47 mouse cellular contexts compared by ENCODE assay signal in genomic region chr6:43280481-43280880, GRCm38 (mm10). TPM values are rescaled to one million over a fixed set of nuclear protein-coding genes. Genes with fewer than 3 reads are reported as not detected.
"Had no signal": no experiment of that assay in that cellular context is flagged by ENCODE, and none has a peak within 500 bp of the region (broad histone marks: within the 10 kb centered on the region; RNA-seq: fewer than 3 reads in every experiment).

No protein-coding gene starts in this region.

- H3K9me3 ChIP-seq: limb, embryonic 10.5 days; limb, embryonic 12.5 days; limb, embryonic 13.5 days; limb, embryonic 15.5 days; liver, embryonic 12.5 days; liver, embryonic 13.5 days; liver, embryonic 15.5 days; lung, embryonic 15.5 days; megakaryocyte, embryonic 14.5 days; midbrain, embryonic 10.5 days; midbrain, embryonic 12.5 days; midbrain, embryonic 13.5 days; midbrain, embryonic 15.5 days; neural tube, embryonic 12.5 days had no signal

- H3K4me1 ChIP-seq: limb, embryonic 10.5 days; limb, embryonic 12.5 days; limb, embryonic 13.5 days; limb, embryonic 15.5 days; liver, embryonic 12.5 days; liver, embryonic 13.5 days; liver, embryonic 15.5 days; lung, embryonic 15.5 days; megakaryocyte, embryonic 14.5 days; midbrain, embryonic 10.5 days; midbrain, embryonic 12.5 days; midbrain, embryonic 13.5 days; midbrain, embryonic 15.5 days; neural tube, embryonic 12.5 days had no signal

- H3K27ac ChIP-seq: limb, embryonic 10.5 days; limb, embryonic 12.5 days; limb, embryonic 13.5 days; limb, embryonic 15.5 days; liver, embryonic 12.5 days; liver, embryonic 13.5 days; liver, embryonic 14.5 days; liver, embryonic 15.5 days; lung, embryonic 15.5 days; macrophage; midbrain, embryonic 10.5 days; midbrain, embryonic 12.5 days; midbrain, embryonic 13.5 days; midbrain, embryonic 15.5 days; neural tube, embryonic 12.5 days had no signal

- H3K27me3 ChIP-seq: limb, embryonic 12.5 days; limb, embryonic 13.5 days; limb, embryonic 15.5 days; liver, embryonic 12.5 days; liver, embryonic 13.5 days; liver, embryonic 15.5 days; lung, embryonic 15.5 days; midbrain, embryonic 12.5 days; midbrain, embryonic 13.5 days; midbrain, embryonic 15.5 days; neural tube, embryonic 12.5 days had no signal

- H3K36me3 ChIP-seq: liver, embryonic 13.5 days; midbrain, embryonic 10.5 days; midbrain, embryonic 12.5 days; midbrain, embryonic 13.5 days; midbrain, embryonic 15.5 days; neural tube, embryonic 12.5 days had no signal

- H3K4me3 ChIP-seq: limb, embryonic 10.5 days; limb, embryonic 12.5 days; limb, embryonic 13.5 days; limb, embryonic 15.5 days; liver, embryonic 12.5 days; liver, embryonic 13.5 days; liver, embryonic 15.5 days; lung, embryonic 15.5 days; megakaryocyte, embryonic 14.5 days; midbrain, embryonic 10.5 days; midbrain, embryonic 12.5 days; midbrain, embryonic 13.5 days; midbrain, embryonic 15.5 days; myocyte; neural tube, embryonic 12.5 days had no signal

- DNase-seq: left cerebral cortex, postnatal 4 days; liver; liver, embryonic 13.5 days; liver, postnatal 0 days; lung, adult 18-20 months; lung, adult 2 months; lung, embryonic 14.5 days; lung, postnatal 10 days; lung, postnatal 14 days; lung, postnatal 36 days; lung, postnatal 4 days; midbrain, embryonic 14.5 days had no signal

RNA-seq across cellular contexts. Expression of gene Nobox, which starts 28.9 kb away (rescaled TPM):
- total RNA-seq: left cerebral cortex, postnatal 10 days; left cerebral cortex, postnatal 25 days; left cerebral cortex, postnatal 4 days; liver, adult 2 months; megakaryocyte progenitor cell, adult 5-6 weeks; megakaryocyte, adult 5-6 weeks; megakaryocyte-erythroid progenitor cell, adult 5-6 weeks; midbrain, postnatal 0 days; monocyte, adult 5-6 weeks had no signal
- polyA plus RNA-seq: limb, embryonic 10.5 days; limb, embryonic 11.5 days; limb, embryonic 12.5 days; limb, embryonic 13.5 days; limb, embryonic 15.5 days; liver, embryonic 11.5 days; liver, embryonic 12.5 days; liver, embryonic 13.5 days; liver, embryonic 15.5 days; liver, embryonic 16.5 days; liver, postnatal 0 days; lung, postnatal 0 days; macrophage; midbrain, embryonic 10.5 days; midbrain, embryonic 11.5 days; midbrain, embryonic 12.5 days; midbrain, embryonic 13.5 days; midbrain, embryonic 14.5 days; midbrain, embryonic 15.5 days; midbrain, embryonic 16.5 days; midbrain, postnatal 0 days; myocyte; neural tube, embryonic 11.5 days; neural tube, embryonic 12.5 days had no signal

RNA-seq across cellular contexts. Expression of gene Olfr47, which starts 49.2 kb away (rescaled TPM):
- total RNA-seq: left cerebral cortex, postnatal 10 days; left cerebral cortex, postnatal 14 days; left cerebral cortex, postnatal 25 days; left cerebral cortex, postnatal 36 days; left cerebral cortex, postnatal 4 days; liver, adult 2 months; megakaryocyte progenitor cell, adult 5-6 weeks; megakaryocyte, adult 5-6 weeks; megakaryocyte-erythroid progenitor cell, adult 5-6 weeks; midbrain, postnatal 0 days; monocyte, adult 5-6 weeks had no signal
- polyA plus RNA-seq: limb, embryonic 10.5 days; limb, embryonic 11.5 days; limb, embryonic 12.5 days; limb, embryonic 13.5 days; limb, embryonic 14.5 days; limb, embryonic 15.5 days; liver, adult 2 months; liver, embryonic 11.5 days; liver, embryonic 12.5 days; liver, embryonic 13.5 days; liver, embryonic 14.5 days; liver, embryonic 15.5 days; liver, embryonic 16.5 days; liver, postnatal 0 days; lung, adult 2 months; lung, embryonic 14.5 days; lung, embryonic 15.5 days; lung, embryonic 16.5 days; lung, postnatal 0 days; macrophage; midbrain, embryonic 10.5 days; midbrain, embryonic 11.5 days; midbrain, embryonic 12.5 days; midbrain, embryonic 13.5 days; midbrain, embryonic 14.5 days; midbrain, embryonic 15.5 days; midbrain, embryonic 16.5 days; midbrain, postnatal 0 days; myocyte; neural tube, embryonic 11.5 days; neural tube, embryonic 12.5 days had no signal
